Mouse (Mus musculus) skeletal muscle tissue, postnatal 0 days (tissue): ENCODE measurements around the gene Mfap1a. TPM values are rescaled to one million over a fixed set of nuclear protein-coding genes. Genes with fewer than 3 reads are reported as not detected.

Experiments used
- microRNA-seq, 2 experiments: library from miRNA; unstranded; fragments of <30 nt; microRNA quantifications; one replicate each; pipeline ENCODE4; 2016
- polyA plus RNA-seq: library from polyadenylated mRNA; unstranded; fragments of >200 nt; fragmentation: Nextera tagmentation; extraction: Ambion mirVana; gene quantifications from 2 replicates; pipeline ENCODE4 v1.2.1, GENCODE M21; 2015

Gene Mfap1a
- polyA plus RNA-seq, result 15.6 and 17.9 TPM in 2 replicates

DNA sequence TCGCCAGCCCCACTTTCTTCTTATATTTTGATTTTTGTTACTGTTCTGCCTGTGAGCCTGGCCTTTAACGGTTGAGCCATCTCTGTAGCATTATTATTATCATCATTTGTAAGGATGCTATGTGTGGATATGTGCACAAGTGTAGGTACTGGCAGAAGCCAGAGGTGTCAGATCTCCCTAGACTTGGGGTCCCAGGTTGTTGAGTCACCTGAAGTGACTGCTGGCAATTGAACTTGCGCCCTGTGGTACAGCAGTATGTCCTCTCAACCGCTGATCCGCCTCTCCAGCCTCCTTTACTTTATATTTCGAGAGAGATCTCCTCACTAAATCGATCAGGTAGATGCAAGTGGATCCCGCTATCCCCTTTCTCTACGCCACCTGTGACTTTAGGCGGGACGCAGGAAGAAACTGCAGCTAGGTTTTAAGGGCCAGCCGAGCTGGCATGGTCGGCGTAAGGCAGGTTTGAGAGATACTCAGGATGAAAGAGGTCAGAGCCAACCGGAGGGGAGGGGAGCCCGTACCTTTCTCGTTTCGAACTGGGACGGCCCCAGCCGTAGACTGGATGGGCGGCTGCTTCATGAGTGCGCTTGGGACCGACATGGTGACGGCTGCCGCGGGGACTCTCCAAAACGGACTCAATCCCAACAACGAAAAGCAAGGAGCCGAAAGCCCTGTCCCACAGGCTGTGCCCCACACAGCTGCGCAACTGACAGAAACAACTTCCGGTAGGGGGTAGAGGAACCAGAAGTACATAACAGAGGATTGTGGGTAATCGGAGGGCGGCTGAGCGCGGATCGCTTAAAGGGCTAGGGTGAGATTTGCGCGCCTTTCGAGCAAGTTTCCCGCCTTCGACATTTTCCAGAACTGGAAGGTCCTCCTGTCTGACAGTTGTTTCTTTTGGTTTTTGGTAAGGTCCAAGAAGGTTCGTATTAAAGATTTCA, at the start of gene Mfap1a, which contains the start of gene Wdr76:
TSS of gene Mfap1a (minus strand) at position 724 of the 941 bp plus-strand sequence.
TSS of gene Wdr76 (plus strand) at position 782 of the 941 bp plus-strand sequence.

DNA sequence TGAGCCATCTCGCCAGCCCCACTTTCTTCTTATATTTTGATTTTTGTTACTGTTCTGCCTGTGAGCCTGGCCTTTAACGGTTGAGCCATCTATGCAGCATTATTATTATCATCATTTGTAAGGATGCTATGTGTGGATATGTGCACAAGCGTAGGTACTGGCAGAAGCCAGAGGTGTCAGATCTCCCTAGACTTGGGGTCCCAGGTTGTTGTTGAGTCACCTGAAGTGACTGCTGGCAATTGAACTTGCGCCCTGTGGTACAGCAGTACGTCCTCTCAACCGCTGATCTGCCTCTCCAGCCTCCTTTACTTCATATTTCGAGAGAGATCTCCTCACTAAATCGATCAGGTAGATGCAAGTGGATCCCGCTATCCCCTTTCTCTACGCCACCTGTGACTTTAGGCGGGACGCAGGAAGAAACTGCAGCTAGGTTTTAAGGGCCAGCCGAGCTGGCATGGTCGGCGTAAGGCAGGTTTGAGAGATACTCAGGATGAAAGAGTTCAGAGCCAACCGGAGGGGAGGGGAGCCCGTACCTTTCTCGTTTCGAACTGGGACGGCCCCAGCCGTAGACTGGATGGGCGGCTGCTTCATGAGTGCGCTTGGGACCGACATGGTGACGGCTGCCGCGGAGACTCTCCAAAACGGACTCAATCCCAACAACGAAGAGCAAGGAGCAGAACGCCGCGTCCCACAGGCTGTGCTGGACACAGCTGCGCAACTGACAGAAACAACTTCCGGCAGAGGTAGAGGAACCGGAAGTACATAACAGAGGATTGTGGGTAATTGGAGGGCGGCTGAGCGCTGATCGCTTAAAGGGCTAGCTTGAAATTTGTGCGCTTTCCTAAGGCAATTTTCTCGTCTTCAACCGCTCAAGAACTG, 32.9 kb downstream of the Mfap1a start, which contains the start of gene Mfap1b:
TSS of gene Mfap1b (minus strand) at position 767 of the 879 bp plus-strand sequence.

DNA sequence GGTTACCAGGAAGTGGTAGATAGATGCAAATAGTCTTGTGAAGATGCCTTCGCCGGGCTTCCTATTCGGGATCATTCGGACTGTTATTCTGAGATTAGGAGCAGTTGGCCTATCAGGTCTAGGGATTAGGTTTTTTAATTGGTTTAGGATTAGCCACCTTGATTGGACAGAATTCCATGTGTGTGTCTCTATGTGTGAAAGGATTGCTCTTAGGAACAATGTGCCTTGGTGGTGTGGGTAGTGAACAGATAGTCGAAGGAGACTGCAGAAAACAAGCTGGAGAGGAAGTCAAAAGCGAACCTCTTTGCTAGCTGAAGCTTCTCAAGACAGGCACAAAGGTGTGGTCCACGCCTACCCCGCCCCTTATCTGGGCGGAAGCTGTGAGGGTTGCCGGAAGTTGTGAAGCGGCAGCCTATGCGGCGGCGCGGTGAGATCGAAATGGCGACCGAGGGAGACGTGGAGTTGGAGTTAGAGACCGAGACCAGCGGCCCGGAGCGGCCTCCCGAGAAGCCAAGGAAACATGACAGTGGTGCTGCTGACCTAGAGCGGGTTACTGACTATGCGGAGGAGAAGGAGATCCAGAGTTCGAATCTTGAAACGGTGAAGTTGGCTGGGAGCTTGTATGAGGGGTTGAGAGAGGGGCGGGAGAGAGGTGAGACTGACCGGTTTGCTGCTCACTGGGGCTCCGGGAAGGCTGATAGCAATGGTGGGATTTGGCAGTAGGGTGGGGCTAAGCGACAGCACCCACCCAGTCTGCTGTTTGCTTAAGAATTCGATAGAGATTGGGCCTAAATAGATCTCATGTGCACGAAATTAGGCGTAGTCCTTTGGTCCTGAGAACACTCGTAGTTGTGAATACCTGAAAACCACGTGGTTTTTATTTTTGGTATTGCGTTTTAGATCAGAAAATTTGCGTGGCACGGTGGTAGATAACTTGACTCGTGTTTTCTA, 49.5 kb downstream of the Mfap1a start, which contains the start of gene Serinc4:
TSS of gene Serinc4 (minus strand) at position 90 of the 951 bp plus-strand sequence.

DNA sequence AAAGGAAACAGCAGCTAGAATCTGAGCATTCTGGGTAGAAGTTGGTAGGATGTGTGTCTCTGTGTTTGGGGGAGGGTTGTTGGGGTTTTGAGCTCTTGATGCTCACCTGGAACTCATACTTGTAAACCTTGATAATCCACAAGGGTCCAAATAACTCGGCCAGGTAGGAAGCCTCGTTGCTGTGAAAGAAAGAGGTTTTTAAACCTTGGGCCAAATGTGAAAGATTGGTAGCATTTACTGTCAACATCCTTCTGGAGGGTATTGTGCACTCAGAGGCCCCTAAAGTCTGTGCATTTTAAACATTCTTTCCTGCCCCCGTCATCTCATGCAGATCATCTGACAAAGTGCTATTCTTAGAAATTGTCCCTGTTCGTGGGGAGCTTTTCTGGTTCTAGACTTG, 53.5 kb downstream of the Mfap1a start, which contains the start of gene Hypk:
TSS of gene Hypk (plus strand) at position 301 of the 400 bp plus-strand sequence.

DNA sequence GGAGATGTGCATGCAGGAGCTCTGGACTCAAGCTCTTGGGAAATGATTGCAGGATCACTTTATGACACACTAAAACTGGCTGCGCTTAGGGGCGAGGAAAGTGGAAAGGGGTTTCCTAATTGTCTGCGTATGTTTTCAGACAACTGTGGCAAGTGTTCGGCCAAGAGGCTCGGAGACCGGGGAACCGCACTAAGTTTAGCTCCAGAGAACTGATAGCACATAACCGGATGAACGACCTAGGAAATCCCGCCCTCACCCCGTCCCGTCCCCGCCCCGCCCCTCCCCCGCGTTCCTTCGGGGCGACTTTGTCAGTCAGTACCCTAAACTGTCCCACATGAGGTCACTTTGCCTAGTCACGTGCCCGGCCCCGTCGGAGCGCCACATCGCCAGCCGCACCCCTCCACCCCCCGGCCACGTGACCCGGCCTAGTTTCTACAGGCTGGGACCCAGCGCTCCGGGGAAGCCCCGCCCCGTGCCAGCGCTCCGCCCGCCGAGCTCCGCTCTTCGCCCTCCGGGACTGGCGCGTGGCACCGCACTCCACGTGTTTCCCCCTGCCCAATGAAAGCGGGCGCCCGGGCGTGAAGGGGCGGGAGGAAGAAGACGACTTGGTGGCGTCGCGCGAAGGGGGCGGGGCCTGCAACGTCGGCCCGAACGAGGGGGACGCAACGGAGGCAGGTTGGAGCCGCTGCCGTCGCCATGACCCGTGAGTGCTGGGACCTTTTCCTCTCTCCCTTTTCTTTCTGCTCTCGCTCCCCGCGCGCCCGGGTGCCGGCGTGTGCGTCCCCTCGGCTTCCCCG, 57.5 kb downstream of the Mfap1a start, which contains the start of gene Serf2:
TSS of gene Serf2 (plus strand) at position 457 of the 797 bp plus-strand sequence.

DNA sequence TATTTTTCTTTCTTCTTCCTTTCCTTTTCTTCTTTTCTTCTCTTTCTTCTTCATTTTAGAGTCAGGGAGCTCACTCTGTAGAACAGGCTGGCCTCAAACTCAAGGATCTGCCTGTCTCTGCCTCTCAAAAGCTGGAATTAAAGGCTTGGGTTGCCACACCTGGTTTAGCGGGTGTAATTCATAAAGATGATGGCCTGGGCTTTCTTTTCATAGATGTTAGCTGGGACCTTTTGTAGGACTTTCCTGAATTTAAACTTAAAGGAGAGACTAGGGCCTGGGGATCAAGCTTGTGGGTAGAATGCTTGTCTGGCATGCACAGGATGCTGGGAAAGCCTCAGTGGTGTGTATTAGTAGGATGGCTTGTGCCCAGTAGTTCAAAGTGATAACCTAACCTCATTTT, 62.3 kb downstream of the Mfap1a start, which contains the start of gene Ell3:
TSS of gene Ell3 (minus strand) at position 101 of the 400 bp plus-strand sequence.

Small RNAs within 50 kb of the gene (microRNA-seq; reads per million reads assigned to microRNA genes)
- 0 to 0.21 reads per million in 2 experiments for gene Gm22953

Other genes starting within 250 kb of the Mfap1a start
- 10.7 and 16.0 TPM in 2 replicates for gene Trp53bp1, start 235.3 kb downstream of the Mfap1a start, polyA plus RNA-seq
- gene Map1a, start 217.1 kb downstream of the Mfap1a start, polyA plus RNA-seq, result 2.0 TPM in 2 replicates
- 7.0 and 8.7 TPM in 2 replicates for gene Ppip5k1, start 151.3 kb downstream of the Mfap1a start, polyA plus RNA-seq
- gene Ckmt1, start 149.0 kb downstream of the Mfap1a start, polyA plus RNA-seq, result 2.0 TPM in 1 of 2 replicates, not detected in the other
- gene Strc, start 119.5 kb downstream of the Mfap1a start, polyA plus RNA-seq, result not detected in 2 replicates
- 166 and 212 TPM in 2 replicates for gene Pdia3, start 92.9 kb downstream of the Mfap1a start, polyA plus RNA-seq
- gene Catsper2, start 92.9 kb downstream of the Mfap1a start, polyA plus RNA-seq, result 3.2 and 4.4 TPM in 2 replicates
- 0.12 and 0.67 TPM in 2 replicates for gene Ell3, start 62.4 kb downstream of the Mfap1a start, polyA plus RNA-seq
- gene Serf2, start 57.5 kb downstream of the Mfap1a start, polyA plus RNA-seq, result 562 and 617 TPM in 2 replicates
- gene Hypk, start 53.4 kb downstream of the Mfap1a start, polyA plus RNA-seq, result 89.7 and 91.1 TPM in 2 replicates
- gene Serinc4, start 49.9 kb downstream of the Mfap1a start, polyA plus RNA-seq, result not detected in 2 replicates
- gene Mfap1b, start 32.6 kb downstream of the Mfap1a start, polyA plus RNA-seq, result 36.7 and 41.5 TPM in 2 replicates
- gene Wdr76, start 58 bp upstream of the Mfap1a start, polyA plus RNA-seq, result 1.9 and 2.6 TPM in 2 replicates